In the genomic region with DNA sequence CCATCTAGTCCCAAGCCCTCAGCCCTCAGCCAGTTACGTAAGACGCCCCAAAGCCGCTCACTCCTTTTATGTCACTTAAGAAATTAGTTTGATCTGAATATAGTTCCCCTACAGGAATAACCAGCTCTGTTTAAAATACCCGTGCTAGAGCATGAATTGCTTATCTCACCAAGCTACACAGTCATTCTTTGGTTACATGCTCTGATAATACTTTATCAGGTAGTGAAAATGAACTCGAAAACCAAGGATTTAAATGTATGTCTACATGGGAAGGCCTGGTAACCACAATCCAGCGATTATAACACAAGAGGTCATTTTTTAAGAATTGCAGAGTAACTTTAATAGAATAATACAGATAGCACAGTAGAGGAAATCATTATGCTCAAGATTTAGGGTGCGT, we compare ENCODE assay signal across 11 mouse cellular contexts.
"Had no signal": no experiment of that assay in that cellular context is flagged by ENCODE, and none has a peak within 500 bp of the region (broad histone marks: within the 10 kb centered on the region; RNA-seq: fewer than 3 reads in every experiment).

No protein-coding gene starts in this region.

- H3K4me3 ChIP-seq: limb, embryonic 10.5 days; midbrain, embryonic 15.5 days; neural tube, embryonic 12.5 days had no signal

- H3K4me1 ChIP-seq: limb, embryonic 10.5 days; midbrain, embryonic 15.5 days; neural tube, embryonic 12.5 days had no signal

- H3K4me2 ChIP-seq: midbrain, embryonic 15.5 days; neural tube, embryonic 12.5 days had no signal

- H3K27me3 ChIP-seq: midbrain, embryonic 15.5 days; neural tube, embryonic 12.5 days had no signal

- H3K9me3 ChIP-seq: limb, embryonic 10.5 days; midbrain, embryonic 15.5 days; neural tube, embryonic 12.5 days had no signal

- DNase-seq: kidney, adult 8-10 months; kidney, postnatal 25 days; layer of hippocampus, adult 9-11 months; thymus, adult 18-20 months; thymus, postnatal 14 days had no signal

- H3K27ac ChIP-seq: limb, embryonic 10.5 days; macrophage; midbrain, embryonic 15.5 days; neural tube, embryonic 12.5 days had no signal

- H3K36me3 ChIP-seq: limb, embryonic 10.5 days; midbrain, embryonic 15.5 days; neural tube, embryonic 12.5 days had no signal

- ATAC-seq: inflammation-experienced regulatory T-cells, adult 6 months; intestine, postnatal 0 days; midbrain, embryonic 15.5 days had no signal

- H3K9ac ChIP-seq: midbrain, embryonic 15.5 days; neural tube, embryonic 12.5 days had no signal
